Mouse (Mus musculus): ENCODE data around the gene Mbtps1. TPM values are rescaled to one million over a fixed set of nuclear protein-coding genes. Genes with fewer than 3 reads are reported as not detected.

The Mbtps1 gene
- polyA plus RNA-seq, 1 experiment from 2014 or later = 65.8 TPM

- no peak for ATAC-seq (replicated peaks)
- 35% methylated on average over 6 of the region's 6 CpGs for WGBS
- Histone ChIP-seq H3K4me2 (replicated peaks) (no peak overlapping the region), H3K9ac (replicated peaks) (no peak overlapping the region), H3K4me1 (peaks cover 34% of the 10 kb centered on the region), H3K4me3 (no peak overlapping the region), H3K9me3 (no peaks in the 10 kb centered on the region), H3K27me3 (no peaks in the 10 kb centered on the region), H3K27ac (replicated peaks) (no peak overlapping the region), H3K36me3 (no peaks in the 10 kb centered on the region)
Measured at GRCm38 (mm10) chr8:119555861-119556260, 2.7 kb downstream of the Mbtps1 start.

GRCm38 (mm10) chr8:119552967-119553366, 5.6 kb downstream of the Mbtps1 start:
- H3K9me3 ChIP-seq = no peaks in the 10 kb centered on the region
- H3K36me3 ChIP-seq = no peaks in the 10 kb centered on the region
- H3K27ac ChIP-seq (replicated peaks) = no peak overlapping the region
- H3K4me3 ChIP-seq = no peak overlapping the region
- no peak overlapping the region for H3K9ac ChIP-seq (replicated peaks)
- no peaks in the 10 kb centered on the region for H3K27me3 ChIP-seq
- WGBS = 57% methylated on average over 2 of the region's 2 CpGs
- H3K4me2 ChIP-seq (replicated peaks) = no peak overlapping the region
- peaks cover 28% of the 10 kb centered on the region for H3K4me1 ChIP-seq
- no peak for ATAC-seq (replicated peaks)

DNA sequence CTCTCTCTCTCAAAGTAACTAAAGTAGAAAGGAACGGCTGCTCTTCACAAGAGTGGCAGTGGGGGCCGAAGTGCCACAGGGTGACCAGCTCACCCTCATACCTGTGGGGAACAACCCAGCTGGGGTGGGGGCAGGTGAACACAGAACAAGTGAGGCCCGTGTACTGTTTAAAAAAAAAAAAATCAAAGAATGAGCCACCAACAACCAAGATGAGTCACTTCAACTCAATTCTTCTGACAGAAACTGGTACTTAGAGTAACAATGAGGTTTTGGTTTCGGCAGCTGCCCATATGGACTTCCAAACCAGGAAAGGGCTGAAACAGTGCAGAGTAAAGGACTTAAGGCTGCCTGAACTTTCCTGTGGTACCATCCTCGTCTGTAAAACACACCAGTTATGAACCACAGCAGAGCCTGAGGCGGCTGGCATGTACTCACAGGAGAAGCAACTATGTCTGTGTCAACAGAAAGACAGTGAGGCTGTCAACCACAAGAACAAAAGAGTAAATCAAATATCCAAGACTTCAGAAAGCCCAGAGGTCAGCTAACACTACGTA, 9.9 kb downstream of the Mbtps1 start:
- whole genome bisulfite sequencing = 84% methylated on average over 7 of the region's 7 CpGs
- Histone ChIP-seq H3K9me3 (no peaks in the 10 kb centered on the region), H3K27me3 (no peaks in the 10 kb centered on the region), H3K27ac (replicated peaks) (no peak overlapping the region), H3K4me2 (replicated peaks) (no peak overlapping the region), H3K4me3 (no peak overlapping the region), H3K36me3 (peaks cover 25% of the 10 kb centered on the region), H3K4me1 (no peaks in the 10 kb centered on the region), H3K9ac (replicated peaks) (no peak overlapping the region)
- no peak for ATAC-seq (replicated peaks)

GRCm38 (mm10) chr8:119547019-119547691, 11.4 kb downstream of the Mbtps1 start:
- H3K36me3 ChIP-seq = peaks cover 37% of the 10 kb centered on the region
- no peaks in the 10 kb centered on the region for H3K27me3 ChIP-seq
- 90% methylated on average over 18 of the region's 18 CpGs for WGBS
- no peak for ATAC-seq (replicated peaks)
- no peak overlapping the region for H3K9ac ChIP-seq (replicated peaks)
- no peak overlapping the region for H3K4me2 ChIP-seq (replicated peaks)
- H3K9me3 ChIP-seq = no peaks in the 10 kb centered on the region
- H3K4me1 ChIP-seq = no peaks in the 10 kb centered on the region
- H3K4me3 ChIP-seq = no peak overlapping the region
- H3K27ac ChIP-seq (replicated peaks) = no peak overlapping the region

DNA sequence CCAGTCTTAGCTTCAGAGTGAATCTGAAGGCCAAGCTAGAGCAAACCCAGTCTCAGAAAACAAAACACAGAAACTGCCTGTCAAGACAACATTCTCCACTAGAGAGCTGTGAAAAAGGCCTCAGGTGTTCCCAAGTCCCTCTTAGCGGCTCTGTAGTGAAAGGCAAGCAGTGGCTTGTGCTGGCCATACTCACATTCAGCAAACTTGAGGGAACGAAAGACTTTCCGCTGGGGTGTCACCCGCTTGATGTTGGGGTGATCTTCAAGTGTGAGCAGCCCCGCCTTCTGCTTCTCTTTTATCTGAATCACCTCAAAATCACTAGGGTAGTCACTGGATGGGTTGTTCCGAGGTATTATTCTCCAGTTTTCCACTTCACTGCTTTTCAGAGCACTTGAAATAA, 12.7 kb downstream of the Mbtps1 start:
- Histone ChIP-seq H3K9me3 (no peaks in the 10 kb centered on the region), H3K9ac (replicated peaks) (no peak overlapping the region), H3K27me3 (no peaks in the 10 kb centered on the region), H3K36me3 (peaks cover 51% of the 10 kb centered on the region), H3K27ac (replicated peaks) (no peak overlapping the region), H3K4me3 (no peak overlapping the region), H3K4me2 (replicated peaks) (no peak overlapping the region), H3K4me1 (no peaks in the 10 kb centered on the region)
- 79% methylated on average over 6 of the region's 6 CpGs for WGBS
- ATAC-seq (replicated peaks) = no peak

DNA sequence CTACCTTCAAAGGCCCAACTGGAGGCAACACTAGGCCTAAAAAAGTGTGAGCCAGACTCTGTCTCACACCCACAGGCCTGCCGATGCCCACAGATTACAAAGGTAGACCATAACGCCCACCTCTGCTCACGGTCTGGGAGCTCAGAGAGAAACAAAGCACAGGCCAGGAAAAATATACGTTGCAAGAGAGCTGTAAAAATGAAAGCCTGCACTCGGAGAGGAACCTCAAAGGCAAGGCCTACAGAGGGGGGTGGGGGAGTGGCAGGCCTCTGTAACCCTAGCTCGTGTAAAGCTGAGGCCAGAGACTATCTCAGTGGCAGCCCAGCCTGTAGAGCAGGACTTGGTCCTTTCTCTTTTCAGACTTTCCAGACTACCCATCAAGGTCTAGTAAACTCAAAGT, 13.4 kb downstream of the Mbtps1 start:
- no peak for ATAC-seq (replicated peaks)
- Histone ChIP-seq H3K36me3 (peaks cover 57% of the 10 kb centered on the region), H3K4me3 (no peak overlapping the region), H3K27me3 (no peaks in the 10 kb centered on the region), H3K4me2 (replicated peaks) (no peak overlapping the region), H3K4me1 (no peaks in the 10 kb centered on the region), H3K27ac (replicated peaks) (no peak overlapping the region), H3K9ac (replicated peaks) (no peak overlapping the region), H3K9me3 (no peaks in the 10 kb centered on the region)
- 77% methylated on average over 6 of the region's 6 CpGs for WGBS

- H3K4me1 ChIP-seq = no peaks in the 10 kb centered on the region
- no peak overlapping the region for H3K4me2 ChIP-seq (replicated peaks)
- H3K36me3 ChIP-seq = peaks cover 63% of the 10 kb centered on the region
- WGBS = 82% methylated on average over 3 of the region's 3 CpGs
- H3K9me3 ChIP-seq = no peaks in the 10 kb centered on the region
- no peak overlapping the region for H3K9ac ChIP-seq (replicated peaks)
- no peak for ATAC-seq (replicated peaks)
- no peak overlapping the region for H3K27ac ChIP-seq (replicated peaks)
- H3K27me3 ChIP-seq = no peaks in the 10 kb centered on the region
- H3K4me3 ChIP-seq = no peak overlapping the region
Measured at GRCm38 (mm10) chr8:119544606-119545005, 13.9 kb downstream of the Mbtps1 start.

GRCm38 (mm10) chr8:119531973-119532372, 26.6 kb downstream of the Mbtps1 start:
- H3K27me3 ChIP-seq = no peaks in the 10 kb centered on the region
- H3K4me3 ChIP-seq = no peak overlapping the region
- H3K36me3 ChIP-seq = peaks cover 89% of the 10 kb centered on the region
- H3K9ac ChIP-seq (replicated peaks) = no peak overlapping the region
- ATAC-seq (replicated peaks) = no peak
- no peak overlapping the region for H3K27ac ChIP-seq (replicated peaks)
- 91% methylated on average over 9 of the region's 9 CpGs for WGBS
- peaks cover 4% of the 10 kb centered on the region; the same call in 1 of the 2 replicates for H3K4me1 ChIP-seq
- H3K4me2 ChIP-seq (replicated peaks) = no peak overlapping the region
- H3K9me3 ChIP-seq = no peaks in the 10 kb centered on the region

DNA sequence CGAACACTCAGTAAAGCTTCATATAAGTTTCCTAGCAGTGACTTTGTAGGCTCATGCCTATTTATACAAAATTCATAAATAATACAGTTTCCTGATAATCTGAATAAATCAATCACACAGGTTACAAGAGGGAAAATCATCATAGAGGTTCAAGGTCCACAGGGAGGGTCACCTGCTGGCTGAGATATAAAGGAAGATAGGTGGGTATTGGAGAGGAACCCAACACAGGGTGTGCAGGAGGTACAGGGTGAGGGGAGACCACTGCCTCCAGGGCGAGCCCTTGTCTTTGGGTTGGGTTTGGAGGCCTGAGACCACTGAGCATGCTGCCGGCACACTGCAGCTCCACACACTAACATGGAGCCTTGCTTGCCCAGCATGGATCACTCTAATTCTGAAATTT, 27.1 kb downstream of the Mbtps1 start:
- Histone ChIP-seq H3K4me1 (peaks cover 4% of the 10 kb centered on the region; the same call in 1 of the 2 replicates), H3K4me3 (no peak overlapping the region), H3K27ac (replicated peaks) (no peak overlapping the region), H3K9me3 (no peaks in the 10 kb centered on the region), H3K36me3 (peaks cover 86% of the 10 kb centered on the region), H3K27me3 (no peaks in the 10 kb centered on the region), H3K4me2 (replicated peaks) (no peak overlapping the region), H3K9ac (replicated peaks) (no peak overlapping the region)
- no peak for ATAC-seq (replicated peaks)
- WGBS = 93% methylated on average over 3 of the region's 3 CpGs

DNA sequence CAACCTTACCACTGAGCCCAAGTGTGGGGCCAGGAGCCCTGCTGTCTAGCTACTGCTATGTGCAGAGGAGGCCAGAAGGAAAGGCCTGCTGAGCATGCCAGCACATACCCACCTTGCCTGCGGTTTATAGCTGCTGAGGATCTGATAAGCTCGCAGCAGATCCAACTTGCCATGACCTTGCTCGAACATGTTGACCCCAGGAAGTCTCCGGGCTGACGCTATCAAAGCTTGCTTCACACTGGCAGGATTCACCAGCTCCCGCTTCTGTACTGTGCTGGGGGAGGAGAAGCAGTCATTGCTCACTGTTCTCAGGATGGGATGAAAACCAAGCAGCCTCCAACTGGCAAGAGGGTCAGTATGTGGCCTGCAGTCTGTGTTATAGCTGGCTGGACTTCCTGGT, 27.6 kb downstream of the Mbtps1 start:
- no peak overlapping the region for H3K4me3 ChIP-seq
- no peak for ATAC-seq (replicated peaks)
- no peak overlapping the region for H3K27ac ChIP-seq (replicated peaks)
- no peaks in the 10 kb centered on the region for H3K9me3 ChIP-seq
- no peak overlapping the region for H3K4me2 ChIP-seq (replicated peaks)
- no peaks in the 10 kb centered on the region for H3K27me3 ChIP-seq
- WGBS = 91% methylated on average over 6 of the region's 6 CpGs
- peaks cover 4% of the 10 kb centered on the region; the same call in 1 of the 2 replicates for H3K4me1 ChIP-seq
- peaks cover 82% of the 10 kb centered on the region for H3K36me3 ChIP-seq
- H3K9ac ChIP-seq (replicated peaks) = no peak overlapping the region

DNA sequence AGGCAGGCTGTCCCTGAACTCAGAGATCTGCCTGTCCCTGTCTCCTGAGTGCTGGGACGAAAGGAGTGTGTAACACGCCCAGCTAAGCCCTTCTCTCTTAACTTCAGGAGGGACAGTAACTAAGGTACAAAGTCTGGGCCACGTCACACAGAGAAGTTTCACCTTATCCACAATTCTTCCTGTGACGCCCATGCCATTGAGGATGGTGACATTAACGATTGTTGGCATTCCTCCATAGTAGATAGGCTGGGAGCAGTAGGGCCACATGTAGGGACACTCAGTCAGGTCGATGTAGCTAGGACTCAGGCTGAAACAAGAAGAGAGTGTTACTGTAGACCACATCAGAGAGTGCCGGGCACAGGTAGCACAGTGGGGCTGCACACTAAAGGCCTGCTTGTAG, 29.8 kb downstream of the Mbtps1 start:
- ATAC-seq (replicated peaks) = no peak
- WGBS = 93% methylated on average over 7 of the region's 7 CpGs

DNA sequence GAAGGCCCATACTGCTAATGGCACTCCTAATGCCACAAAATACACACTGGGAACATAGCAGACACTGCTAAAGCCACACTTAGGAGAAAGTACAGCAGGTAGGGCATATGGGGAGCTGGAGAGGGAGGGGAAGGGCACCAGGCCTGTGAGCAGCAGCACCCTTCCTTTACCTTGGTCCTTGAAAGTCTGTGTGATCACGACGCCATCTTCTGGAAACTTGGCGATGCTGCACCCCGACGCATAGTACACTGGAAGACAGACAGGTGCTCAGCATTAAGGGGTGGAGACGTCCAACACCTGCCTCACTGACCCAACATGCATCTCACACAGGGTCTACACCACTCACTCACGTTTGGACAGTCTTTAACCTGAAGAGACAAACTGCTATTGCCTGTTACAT, 38.4 kb downstream of the Mbtps1 start:
- 67% methylated on average over 7 of the region's 7 CpGs for WGBS
- Histone ChIP-seq H3K4me1 (no peaks in the 10 kb centered on the region), H3K9me3 (no peaks in the 10 kb centered on the region), H3K4me2 (replicated peaks) (no peak overlapping the region), H3K9ac (replicated peaks) (no peak overlapping the region), H3K27me3 (no peaks in the 10 kb centered on the region), H3K4me3 (no peak overlapping the region), H3K27ac (replicated peaks) (no peak overlapping the region), H3K36me3 (peaks cover 88% of the 10 kb centered on the region)
- no peak for ATAC-seq (replicated peaks)

More for the DNA sequence above, 29.8 kb downstream of the Mbtps1 start:
- Histone ChIP-seq H3K4me1 (no peaks in the 10 kb centered on the region), H3K4me3 (no peak overlapping the region), H3K27ac (replicated peaks) (no peak overlapping the region), H3K9ac (replicated peaks) (no peak overlapping the region), H3K27me3 (no peaks in the 10 kb centered on the region), H3K4me2 (replicated peaks) (no peak overlapping the region), H3K36me3 (peaks cover 82% of the 10 kb centered on the region), H3K9me3 (no peaks in the 10 kb centered on the region)

DNA sequence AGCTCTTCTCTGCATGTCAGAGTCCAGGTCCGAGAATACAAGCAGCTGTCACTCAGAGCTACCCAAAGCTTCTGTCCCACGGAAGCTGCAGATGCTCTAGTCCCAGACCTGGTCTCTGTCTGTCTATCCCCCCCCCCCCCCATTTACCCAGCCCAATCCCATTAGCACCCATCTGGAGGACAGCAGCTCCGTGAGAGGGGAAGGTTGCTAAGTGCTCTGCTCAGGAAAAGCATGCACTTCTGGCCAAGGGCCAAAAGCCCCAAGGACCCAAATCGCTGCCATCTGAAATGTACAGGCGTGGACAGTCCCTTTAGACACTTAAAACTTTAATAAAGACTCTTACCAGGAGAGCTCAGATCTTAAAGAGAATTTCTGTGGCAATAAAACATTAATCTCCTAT, 41.9 kb downstream of the Mbtps1 start:
- WGBS = 45% methylated on average over 5 of the region's 5 CpGs
- no peak overlapping the region for H3K4me2 ChIP-seq (replicated peaks)
- H3K4me1 ChIP-seq = no peaks in the 10 kb centered on the region
- no peaks in the 10 kb centered on the region for H3K9me3 ChIP-seq
- ATAC-seq (replicated peaks) = no peak
- no peaks in the 10 kb centered on the region for H3K27me3 ChIP-seq
- no peak overlapping the region for H3K4me3 ChIP-seq
- no peak overlapping the region for H3K9ac ChIP-seq (replicated peaks)
- H3K36me3 ChIP-seq = peaks cover 88% of the 10 kb centered on the region
- H3K27ac ChIP-seq (replicated peaks) = no peak overlapping the region
